9 mouse cellular contexts compared by ENCODE assay signal in genomic region chr9:65175939-65176871, GRCm38 (mm10). TPM values are rescaled to one million over a fixed set of nuclear protein-coding genes. Genes with fewer than 3 reads are reported as not detected.
DNase-seq lines count a peak whose midpoint lies in the region; ATAC-seq and TF ChIP-seq lines count a peak whose summit lies in the region.
"Had no signal": no experiment of that assay in that cellular context is flagged by ENCODE, and none has a peak within 500 bp of the region (broad histone marks: within the 10 kb centered on the region; RNA-seq: fewer than 3 reads in every experiment).

No protein-coding gene starts in this region.

- peaks cover 63% of the 10 kb centered on the region for H3K4me1 ChIP-seq in forebrain, embryonic 13.5 days
- peaks cover 87% of the 10 kb centered on the region for H3K4me1 ChIP-seq in midbrain, embryonic 10.5 days
- 0 out of 2 replicates have a peak, but pooled peaks cover 4% of the 10 kb centered on the region for H3K4me1 ChIP-seq in thymus, adult 2 months (replicated peaks; ENCODE audit: control insufficient read depth, insufficient read depth, low read length)

- no peak for TF ChIP-seq CTCF in thymus, adult 2 months (IDR thresholded peaks at IDR 0.05; ENCODE audit: borderline replicate concordance, control insufficient read depth, extremely low read depth, insufficient read depth, low read length, poor library complexity)

- TF ChIP-seq POLR2A in thymus, adult 2 months (IDR thresholded peaks at IDR 0.05; ENCODE audit: control insufficient read depth, extremely low read depth, insufficient read depth, low read length, poor library complexity), result no peak

- no peaks in the 10 kb centered on the region for H3K27me3 ChIP-seq in forebrain, embryonic 13.5 days
- no peaks in the 10 kb centered on the region for H3K27me3 ChIP-seq in midbrain, embryonic 10.5 days (ENCODE audit: low read depth, poor library complexity, severe bottlenecking)
- H3K27me3 ChIP-seq in thymus, adult 2 months (ENCODE audit: control insufficient read depth, insufficient read depth, low read length), result no peaks in the 10 kb centered on the region

- ATAC-seq in forebrain, embryonic 13.5 days, result peak; percentile 77

- peak; percentile 18 for DNase-seq in right cerebral cortex, adult 18-20 months
- DNase-seq in right cerebral cortex, postnatal 14 days, result no peak
- peak; percentile 76 for DNase-seq in midbrain, embryonic 10.5 days (ENCODE audit: low spot score)
- no peak for DNase-seq in yolk sac, embryonic 10.5 days (ENCODE audit: low spot score)
- no peak for DNase-seq in thymus, adult 2 months
- DNase-seq in thymus, postnatal 4 days, result no peak

- H3K9ac ChIP-seq in forebrain, embryonic 13.5 days, result peak overlapping the region; percentile 39
- H3K9ac ChIP-seq: heart, embryonic 13.5 days had no signal

- H3K4me3 ChIP-seq in forebrain, embryonic 13.5 days, result no peak overlapping the region
- H3K4me3 ChIP-seq in midbrain, embryonic 10.5 days, result peak overlapping the region; percentile 43
- no peak overlapping the region for H3K4me3 ChIP-seq in thymus, adult 2 months (ENCODE audit: control insufficient read depth, insufficient read depth, low read length)
- H3K4me3 ChIP-seq: heart, embryonic 13.5 days had no signal

- no peaks in the 10 kb centered on the region for H3K9me3 ChIP-seq in forebrain, embryonic 13.5 days (replicated peaks)
- H3K9me3 ChIP-seq in midbrain, embryonic 10.5 days (replicated peaks), result no peaks in the 10 kb centered on the region
- H3K9me3 ChIP-seq: heart, embryonic 13.5 days had no signal

- 14% methylated on average over 9 of the region's 9 CpGs for WGBS in forebrain, embryonic 13.5 days
- WGBS in midbrain, embryonic 10.5 days, result 19% methylated on average over 9 of the region's 9 CpGs
- WGBS in thymus, adult 2 months, result 74% methylated on average over 9 of the region's 9 CpGs

- H3K4me2 ChIP-seq in forebrain, embryonic 13.5 days, result peak overlapping the region; percentile 36
- H3K4me2 ChIP-seq: heart, embryonic 13.5 days had no signal

- H3K27ac ChIP-seq in forebrain, embryonic 13.5 days, result peak overlapping the region; percentile 97
- peak overlapping the region; percentile 95 for H3K27ac ChIP-seq in midbrain, embryonic 10.5 days (replicated peaks)
- H3K27ac ChIP-seq in thymus, adult 2 months (ENCODE audit: control insufficient read depth, insufficient read depth, low read length), result no peak overlapping the region
- H3K27ac ChIP-seq: heart, embryonic 13.5 days had no signal

- peaks cover 17% of the 10 kb centered on the region for H3K36me3 ChIP-seq in forebrain, embryonic 13.5 days (ENCODE audit: poor library complexity, severe bottlenecking)
- H3K36me3 ChIP-seq in midbrain, embryonic 10.5 days, result peaks cover 77% of the 10 kb centered on the region
- no peaks in the 10 kb centered on the region for H3K36me3 ChIP-seq in thymus, adult 2 months (ENCODE audit: control insufficient read depth, insufficient read depth, low read length)
- H3K36me3 ChIP-seq: heart, embryonic 13.5 days had no signal

RNA-seq across cellular contexts. Expression of gene Parp16, which starts 18.9 kb away (rescaled TPM):
- polyA plus RNA-seq in forebrain, embryonic 13.5 days (2015; fragmentation: Nextera tagmentation; extraction: Ambion mirVana), result 5.1 and 6.1 TPM in 2 replicates
- polyA plus RNA-seq in midbrain, embryonic 10.5 days (2016; fragmentation: Nextera tagmentation; extraction: Ambion mirVana), result 7.2 and 7.9 TPM in 2 replicates
- 9.3 and 17.1 TPM in 2 replicates for polyA plus RNA-seq in thymus, adult 2 months (2012; rRNA removed)

RNA-seq across cellular contexts. Expression of gene Igdcc3, which starts 35.2 kb away (rescaled TPM):
- 13.2 and 16.0 TPM in 2 replicates for polyA plus RNA-seq in forebrain, embryonic 13.5 days (2015; fragmentation: Nextera tagmentation; extraction: Ambion mirVana)
- polyA plus RNA-seq in midbrain, embryonic 10.5 days (2016; fragmentation: Nextera tagmentation; extraction: Ambion mirVana), result 334 and 450 TPM in 2 replicates
- 0.07 and 0.13 TPM in 2 replicates for polyA plus RNA-seq in thymus, adult 2 months (2012; rRNA removed)
- polyA plus RNA-seq: liver, adult 2 months had no signal

Comparison
In these comparisons a context has a peak if more than half of its experiments do, and no peak if none do; other contexts are left out.
1. DNase-seq: peak in right cerebral cortex, adult 18-20 months (single experiment) and midbrain, embryonic 10.5 days (single experiment); none in right cerebral cortex, postnatal 14 days (single experiment), yolk sac, embryonic 10.5 days (single experiment), thymus, adult 2 months (single experiment) and thymus, postnatal 4 days (single experiment).
2. RNA of gene Igdcc3, which starts 35.2 kb away (polyA plus RNA-seq): 334 to 450 TPM in midbrain, embryonic 10.5 days; 13.2 to 16.0 TPM in forebrain, embryonic 13.5 days and 0.07 to 0.13 TPM in thymus, adult 2 months; every median in the first group is over 10 times any median in the second.